In genomic region chr1:72455923-72456322, GRCm38 (mm10) we compare ENCODE assay signal across 15 mouse cellular contexts.
A peak's percentile ranks its signal among the peaks of the same experiment; 100 is the strongest.
DNase-seq lines count a peak whose midpoint lies in the region; ATAC-seq lines count a peak whose summit lies in the region.
"Had no signal": no experiment of that assay in that cellular context is flagged by ENCODE, and none has a peak within 500 bp of the region (broad histone marks: within the 10 kb centered on the region; RNA-seq: fewer than 3 reads in every experiment).

No protein-coding gene starts in this region.

- H3K4me1 ChIP-seq in midbrain, embryonic 11.5 days (ENCODE audit: control insufficient read depth, insufficient read depth, low read length), result no peaks in the 10 kb centered on the region
- peaks cover 7% of the 10 kb centered on the region; the same call in 1 of the 2 replicates for H3K4me1 ChIP-seq in midbrain, embryonic 10.5 days
- peaks cover 10% of the 10 kb centered on the region for H3K4me1 ChIP-seq in midbrain, embryonic 12.5 days
- H3K4me1 ChIP-seq: heart, embryonic 15.5 days; liver, embryonic 15.5 days had no signal

- H3K9me3 ChIP-seq in midbrain, embryonic 11.5 days (ENCODE audit: control insufficient read depth, low read length), result no peaks in the 10 kb centered on the region
- no peaks in the 10 kb centered on the region for H3K9me3 ChIP-seq in midbrain, embryonic 10.5 days (replicated peaks)
- H3K9me3 ChIP-seq in midbrain, embryonic 12.5 days, result no peaks in the 10 kb centered on the region
- H3K9me3 ChIP-seq: G1E; heart, embryonic 15.5 days; limb, embryonic 10.5 days; liver, embryonic 15.5 days had no signal

- no peak overlapping the region for H3K4me3 ChIP-seq in midbrain, embryonic 11.5 days (ENCODE audit: low read depth, low read length)
- H3K4me3 ChIP-seq in midbrain, embryonic 10.5 days, result no peak overlapping the region
- H3K4me3 ChIP-seq in midbrain, embryonic 12.5 days, result no peak overlapping the region
- H3K4me3 ChIP-seq: heart, embryonic 15.5 days; limb, embryonic 10.5 days; liver, embryonic 15.5 days had no signal

- no peaks in the 10 kb centered on the region for H3K36me3 ChIP-seq in midbrain, embryonic 11.5 days (ENCODE audit: control insufficient read depth, insufficient read depth, low read length)
- no peaks in the 10 kb centered on the region for H3K36me3 ChIP-seq in midbrain, embryonic 10.5 days
- no peaks in the 10 kb centered on the region for H3K36me3 ChIP-seq in midbrain, embryonic 12.5 days
- H3K36me3 ChIP-seq: G1E; heart, embryonic 15.5 days; limb, embryonic 10.5 days; liver, embryonic 15.5 days had no signal

- H3K27me3 ChIP-seq in midbrain, embryonic 11.5 days (ENCODE audit: control insufficient read depth, insufficient read depth, low read length), result no peaks in the 10 kb centered on the region
- no peaks in the 10 kb centered on the region for H3K27me3 ChIP-seq in midbrain, embryonic 10.5 days (ENCODE audit: low read depth, poor library complexity, severe bottlenecking)
- no peaks in the 10 kb centered on the region for H3K27me3 ChIP-seq in midbrain, embryonic 12.5 days
- H3K27me3 ChIP-seq: heart, embryonic 15.5 days; liver, embryonic 15.5 days had no signal

- H3K27ac ChIP-seq in midbrain, embryonic 11.5 days (ENCODE audit: low read depth, low read length), result no peak overlapping the region
- no peak overlapping the region for H3K27ac ChIP-seq in midbrain, embryonic 10.5 days (replicated peaks)
- 0 out of 2 replicates have a peak overlapping the region, but pooled peaks have one; percentile 6 for H3K27ac ChIP-seq in midbrain, embryonic 12.5 days (replicated peaks)
- H3K27ac ChIP-seq: heart, embryonic 15.5 days; limb, embryonic 10.5 days; liver, embryonic 15.5 days had no signal

- no peak for ATAC-seq in midbrain, embryonic 11.5 days (ENCODE audit: low FRiP score)
- ATAC-seq in midbrain, embryonic 12.5 days (ENCODE audit: low FRiP score, low read depth), result peak; percentile 72; the same call in 1 of the 2 replicates
- ATAC-seq: intestine, embryonic 16.5 days had no signal

- peak; percentile 62 to 65 for DNase-seq in cerebellum, postnatal 14 days
- DNase-seq in cerebellum, postnatal 36 days, result no peak
- DNase-seq in midbrain, embryonic 11.5 days (ENCODE audit: low spot score, missing footprints), result peak; percentile 79
- no peak for DNase-seq in midbrain, embryonic 10.5 days (ENCODE audit: low spot score)
- no peak for DNase-seq in ovary, postnatal 36 days (ENCODE audit: low spot score)
- no peak for DNase-seq in embryo, embryonic 10.5 days (ENCODE audit: low spot score)
- no peak for DNase-seq in lung, postnatal 4 days
- DNase-seq: spleen, adult 18-20 months; thymus, adult 18-20 months had no signal

- 71% methylated on average over 4 of the region's 4 CpGs for WGBS in midbrain, embryonic 11.5 days
- 78% methylated on average over 4 of the region's 4 CpGs for WGBS in midbrain, embryonic 10.5 days
- WGBS in midbrain, embryonic 12.5 days, result 67% methylated on average over 4 of the region's 4 CpGs

- no peak overlapping the region for H3K9ac ChIP-seq in midbrain, embryonic 11.5 days (ENCODE audit: low read length)
- no peak overlapping the region; the same call in 1 of the 2 replicates for H3K9ac ChIP-seq in midbrain, embryonic 12.5 days (replicated peaks)
- H3K9ac ChIP-seq: heart, embryonic 15.5 days; liver, embryonic 15.5 days had no signal

- no peak overlapping the region for H3K4me2 ChIP-seq in midbrain, embryonic 11.5 days
- no peak overlapping the region for H3K4me2 ChIP-seq in midbrain, embryonic 12.5 days (replicated peaks)
- H3K4me2 ChIP-seq: heart, embryonic 15.5 days; liver, embryonic 15.5 days had no signal

Comparison
In these comparisons a context has a peak if more than half of its experiments do, and no peak if none do; other contexts are left out.
1. DNase-seq: peak in cerebellum, postnatal 14 days (2 of 2) and midbrain, embryonic 11.5 days (single experiment); none in cerebellum, postnatal 36 days (0 of 2), midbrain, embryonic 10.5 days (single experiment), ovary, postnatal 36 days (single experiment), embryo, embryonic 10.5 days (single experiment) and lung, postnatal 4 days (0 of 2).